Mouse (Mus musculus) heart, postnatal 4 days (tissue): Measurements from ENCODE around the gene Fgfr2. TPM values are rescaled to one million over a fixed set of nuclear protein-coding genes. Genes with fewer than 3 reads are reported as not detected.

Source experiments
- DNase-seq: peaks from one replicate; pipeline ENCODE4 v3.0.0; 2021
- total RNA-seq, 2 experiments: library from RNA; stranded (reverse); gene quantifications; 2 replicates each; pipeline ENCODE4 v1.2.3; 2021

Fgfr2 gene
- total RNA-seq, 2 experiments from 2014 or later: 10.2 to 10.6 TPM

DNA sequence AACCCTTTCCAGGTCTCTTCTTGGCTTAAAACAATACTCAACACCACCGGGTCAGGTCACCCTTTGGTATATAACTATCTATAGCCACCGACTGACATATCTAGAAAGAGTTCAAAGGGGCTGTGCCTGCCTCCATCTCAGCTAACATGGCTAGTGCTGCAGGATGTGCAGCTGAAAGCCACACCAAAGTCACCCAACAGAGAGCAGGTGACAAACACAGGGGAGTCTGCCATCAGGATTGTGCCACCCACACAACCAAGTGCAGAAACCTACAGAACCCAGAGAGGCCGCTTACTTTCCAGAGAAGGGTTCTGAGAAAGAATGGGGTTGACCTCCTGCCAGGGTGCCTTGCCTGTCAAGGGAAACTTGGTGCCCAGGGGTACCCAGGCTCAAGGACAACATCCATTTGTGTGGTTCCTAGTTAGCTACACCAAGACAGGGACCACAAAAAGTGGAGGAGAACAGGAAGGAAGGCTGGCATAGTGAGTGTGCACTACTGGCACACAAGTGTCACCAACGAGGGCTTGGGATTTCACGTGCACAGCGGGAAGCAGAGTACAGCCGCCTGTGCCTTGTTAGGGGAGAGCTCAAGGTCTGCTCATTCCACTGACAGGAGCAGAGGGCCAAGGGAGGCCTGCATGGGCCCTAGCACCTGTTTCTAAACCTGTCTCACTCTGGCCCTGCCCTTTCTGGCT, 350.0 kb downstream of the Fgfr2 start:
- DNase-seq: no peak

DNA sequence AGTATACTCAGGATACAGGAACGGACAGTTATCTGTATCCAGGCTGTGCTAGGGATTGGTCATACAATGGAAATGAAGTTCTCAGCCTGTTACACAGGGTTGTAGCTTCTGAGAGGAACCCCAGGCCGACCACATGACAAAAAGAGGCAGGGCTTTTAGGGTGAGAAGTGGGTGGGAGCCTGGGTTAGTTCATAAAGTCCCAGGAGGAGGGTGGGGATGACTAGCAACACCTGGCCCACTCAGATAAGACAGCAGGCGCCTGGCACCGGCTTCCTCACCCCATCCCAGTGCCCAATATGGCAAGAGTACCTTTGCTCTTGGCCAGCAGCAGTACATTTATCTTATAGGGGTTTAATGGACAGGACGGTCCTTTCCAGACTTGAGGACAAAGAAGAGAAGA, 350.7 kb downstream of the Fgfr2 start:
- DNase-seq: no peak

DNA sequence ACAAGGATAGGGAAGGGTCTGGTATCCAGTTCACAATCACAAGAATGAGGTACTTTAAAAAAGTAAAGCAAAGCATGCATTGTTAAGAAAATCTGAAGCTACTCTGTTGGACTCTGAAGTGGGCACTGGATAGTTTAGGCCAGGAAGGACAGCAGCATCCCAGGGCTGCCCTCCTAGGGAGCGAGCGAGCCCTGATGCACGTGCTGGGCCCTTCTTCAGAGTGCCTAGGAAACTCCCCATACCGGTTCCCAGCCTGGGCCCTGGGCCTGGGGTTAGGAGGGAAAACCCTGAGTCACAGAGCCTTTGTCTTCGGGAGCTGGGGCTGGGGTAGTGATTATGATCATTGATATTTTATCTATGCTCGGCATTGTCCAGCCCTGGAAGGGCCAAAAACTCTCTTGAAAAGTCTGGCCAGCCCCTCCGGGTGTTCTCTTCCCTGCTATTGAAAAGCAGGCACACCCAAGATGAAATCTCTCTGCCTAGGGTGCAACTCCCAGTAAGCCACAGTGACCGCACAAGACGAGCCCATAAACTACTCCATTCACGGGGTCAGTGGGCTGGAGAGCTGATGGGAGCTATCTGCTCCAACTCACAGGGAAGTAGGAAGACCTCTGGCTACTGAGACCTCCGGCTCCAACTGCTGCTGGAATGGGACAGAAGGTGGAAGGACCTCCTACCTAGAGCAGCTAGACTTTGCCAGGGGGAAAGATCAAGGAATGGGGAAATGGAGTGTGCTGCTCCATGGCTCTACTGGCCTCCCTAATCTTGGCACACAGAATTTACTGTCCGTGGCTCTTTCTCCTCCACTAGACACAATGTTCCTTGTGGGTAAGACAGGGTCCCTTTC, 354.4 kb downstream of the Fgfr2 start:
- no peak for DNase-seq

DNA sequence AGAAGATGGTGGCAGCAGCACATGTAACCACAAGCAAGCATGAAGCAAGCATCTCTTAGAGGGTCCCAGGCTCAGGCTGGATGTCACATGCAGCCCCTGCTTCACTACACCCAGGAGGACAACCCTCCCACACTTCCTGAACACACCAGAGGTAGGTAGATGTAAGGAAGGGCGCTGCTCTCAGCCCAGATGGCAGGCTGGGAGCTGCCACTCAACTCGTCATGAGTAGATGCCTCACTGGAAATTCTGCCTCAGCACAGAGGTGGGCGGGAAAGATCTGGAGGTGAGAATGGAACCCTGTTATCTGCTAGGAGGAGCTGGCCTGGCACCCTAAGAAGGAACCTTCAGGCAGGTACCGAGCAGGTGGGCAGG, 355.2 kb downstream of the Fgfr2 start:
- DNase-seq: no peak

DNA sequence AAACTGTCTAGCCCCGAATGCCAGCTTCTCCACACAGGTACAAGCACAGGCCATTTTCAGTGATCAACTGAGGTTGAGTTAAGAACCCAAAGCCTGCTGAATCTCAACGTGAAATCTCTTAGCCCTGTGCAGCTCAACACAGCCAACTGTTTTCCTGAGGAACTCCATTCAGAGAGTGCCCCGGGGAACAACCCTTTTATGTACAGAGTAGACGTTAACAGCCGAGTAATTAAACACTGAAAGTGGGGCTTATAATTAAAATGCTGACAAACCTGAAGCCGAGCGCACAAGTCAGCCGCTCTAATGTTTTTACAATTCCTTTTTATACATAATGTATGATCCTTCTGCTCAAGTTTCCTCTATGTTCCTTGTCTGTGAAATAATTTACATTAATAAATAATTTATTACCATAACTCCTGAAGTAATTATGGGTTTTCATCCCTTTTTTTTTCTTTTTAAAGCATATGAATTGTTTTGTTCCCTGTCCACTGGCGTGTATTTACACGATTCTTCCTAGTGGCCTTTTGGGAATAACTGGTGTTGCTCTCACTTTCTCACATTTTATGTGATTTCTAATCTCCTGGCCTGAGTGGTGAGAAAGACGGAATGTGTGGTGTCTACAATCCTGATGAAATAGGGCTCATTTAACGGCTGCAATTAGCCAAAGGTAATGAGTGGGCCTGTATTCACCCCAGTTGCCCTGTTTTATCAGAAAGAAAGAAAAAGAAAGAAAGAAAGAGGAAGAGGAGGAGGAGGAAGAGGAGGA, 355.7 kb downstream of the Fgfr2 start:
- no peak for DNase-seq

DNA sequence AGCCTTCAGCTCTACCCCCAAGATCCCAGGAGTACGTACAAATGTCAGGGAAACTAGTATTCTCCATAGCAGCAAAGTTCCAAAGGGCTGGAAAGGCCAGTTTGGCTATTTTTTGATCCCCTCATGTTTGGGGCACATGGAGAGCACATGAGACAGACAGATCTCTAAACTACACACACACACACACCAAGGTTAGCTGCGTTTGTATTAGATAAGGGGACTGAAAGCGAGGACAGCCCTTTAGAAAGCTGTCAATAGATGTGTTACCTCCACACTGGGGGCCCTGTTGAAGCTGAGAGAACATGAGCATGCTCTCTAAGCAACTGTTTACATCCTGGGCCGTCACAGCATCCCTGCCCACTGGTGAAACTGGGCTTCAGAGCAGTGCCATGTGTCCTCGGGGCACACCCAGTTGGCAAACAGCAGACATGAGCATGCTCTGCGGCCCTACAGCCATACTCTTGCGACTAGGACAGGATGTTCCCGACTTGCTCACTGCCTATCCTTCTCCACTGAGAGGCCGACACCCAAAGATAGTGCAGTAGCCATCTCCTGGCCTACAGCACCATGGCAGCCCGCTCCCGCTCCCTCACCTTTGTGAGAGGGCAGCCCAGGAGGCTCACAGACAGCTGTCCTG, 356.8 kb downstream of the Fgfr2 start:
- DNase-seq: no peak

DNA sequence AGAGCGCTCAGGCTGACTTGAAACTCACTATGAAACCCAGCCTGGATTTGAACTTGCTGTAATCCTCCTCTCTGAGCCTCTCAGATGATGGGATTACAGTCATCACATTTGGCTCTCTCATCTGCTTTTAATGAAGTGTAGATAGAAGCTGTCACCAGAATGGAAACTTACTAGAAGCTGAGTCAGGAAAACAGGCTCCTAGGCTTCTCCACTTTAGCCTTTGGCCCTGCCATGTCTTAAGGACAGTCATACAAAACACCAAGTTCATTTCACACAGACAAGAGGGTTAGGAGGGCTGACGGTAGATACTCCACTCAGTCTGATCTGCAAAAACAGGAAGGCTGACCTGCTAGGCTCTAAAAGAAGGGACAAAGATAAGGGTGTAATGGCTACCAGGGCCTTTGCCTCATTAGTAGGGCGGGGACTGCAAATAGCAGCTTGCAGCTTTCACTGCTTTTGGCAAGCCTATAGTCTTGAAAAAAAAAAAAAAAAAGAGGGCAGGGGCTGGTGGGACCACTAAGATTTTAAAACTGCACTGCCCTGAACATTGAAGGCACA, 357.4 kb downstream of the Fgfr2 start:
- DNase-seq: no peak

DNA sequence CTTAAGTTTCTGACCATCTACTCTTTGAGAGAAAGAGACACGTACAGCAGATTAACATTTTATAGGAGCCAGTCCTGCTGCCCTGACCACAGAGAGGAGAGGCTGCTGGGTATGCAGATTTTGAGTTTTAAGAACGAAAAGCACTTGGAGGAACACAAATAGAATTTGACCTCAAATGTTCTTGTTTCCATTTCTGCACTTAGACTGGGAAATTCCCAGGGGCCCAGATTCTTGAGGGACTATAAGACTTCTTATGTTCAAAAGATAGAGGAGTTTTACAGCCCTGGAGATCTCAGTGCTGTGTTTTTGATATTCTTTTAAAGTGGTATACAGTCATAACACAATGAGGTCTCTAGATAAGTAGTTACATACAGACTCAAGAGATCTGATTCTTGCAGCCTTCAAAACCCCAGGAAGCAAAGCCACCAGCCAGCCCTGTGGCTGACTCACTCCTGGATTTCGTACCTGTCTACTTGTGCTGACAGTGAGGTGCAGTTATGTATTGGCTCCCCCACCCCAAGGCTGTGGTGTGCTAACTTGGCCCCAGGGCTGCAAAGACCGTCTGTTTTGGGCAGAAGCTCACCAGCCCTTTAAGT, 358.2 kb downstream of the Fgfr2 start:
- DNase-seq: no peak

DNA sequence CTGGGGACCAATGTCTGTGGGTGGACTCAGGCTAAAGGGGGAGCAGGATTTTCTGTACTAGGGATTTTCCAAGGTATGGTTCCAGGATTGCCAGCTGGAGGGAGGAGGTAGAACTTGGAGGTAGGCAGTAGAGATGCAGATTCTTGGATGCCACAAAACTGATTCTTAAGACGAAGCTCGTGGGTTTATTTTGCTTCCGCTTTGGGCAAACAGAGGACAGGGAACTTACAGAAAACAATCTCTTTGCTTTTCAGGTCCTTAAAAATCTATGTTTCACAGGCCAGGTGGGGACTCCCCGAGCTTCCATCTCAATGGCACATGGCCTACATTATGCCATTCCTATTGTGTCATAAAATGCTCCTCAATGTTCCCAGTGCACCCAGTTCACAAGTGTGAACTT, 358.8 kb downstream of the Fgfr2 start:
- DNase-seq: no peak

DNA sequence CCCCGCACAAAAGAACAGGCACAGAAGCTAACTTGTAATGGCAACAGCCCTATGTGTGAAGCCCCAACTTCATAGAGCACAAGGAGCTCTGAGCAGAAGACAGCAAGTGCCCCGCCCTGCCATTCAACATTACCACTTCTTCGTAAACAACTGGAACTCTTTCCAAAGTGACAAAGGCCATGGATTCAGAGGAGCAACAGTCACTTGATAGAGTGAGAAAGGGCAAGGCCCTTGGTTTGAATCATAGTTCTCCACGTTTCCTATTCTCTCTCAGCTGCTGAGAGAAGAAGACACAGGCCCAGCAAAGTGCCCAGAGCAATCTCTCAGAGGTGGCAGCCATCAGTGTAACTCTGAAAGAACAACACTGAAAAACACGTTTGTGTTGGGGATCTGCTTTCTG, 359.2 kb downstream of the Fgfr2 start:
- DNase-seq: no peak

DNA sequence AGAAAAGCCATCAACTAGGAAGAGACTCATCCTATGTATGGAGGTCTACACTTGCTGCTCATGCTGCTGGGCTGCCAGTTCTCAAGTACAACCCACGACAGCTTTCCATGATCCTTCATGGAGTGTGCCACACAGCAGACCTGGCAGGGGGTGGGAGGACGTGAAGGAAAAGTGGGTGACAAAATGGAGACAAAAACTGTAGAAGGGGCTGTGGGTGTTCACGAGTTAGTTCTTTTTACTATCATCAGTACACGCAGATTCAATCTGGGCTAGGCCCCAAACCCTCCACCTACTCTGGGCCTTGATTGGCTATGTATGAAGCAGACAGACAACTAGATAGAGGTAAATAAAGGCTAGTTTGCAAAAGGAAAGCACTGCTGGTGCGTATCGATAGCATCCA, 359.8 kb downstream of the Fgfr2 start:
- DNase-seq: no peak

DNA sequence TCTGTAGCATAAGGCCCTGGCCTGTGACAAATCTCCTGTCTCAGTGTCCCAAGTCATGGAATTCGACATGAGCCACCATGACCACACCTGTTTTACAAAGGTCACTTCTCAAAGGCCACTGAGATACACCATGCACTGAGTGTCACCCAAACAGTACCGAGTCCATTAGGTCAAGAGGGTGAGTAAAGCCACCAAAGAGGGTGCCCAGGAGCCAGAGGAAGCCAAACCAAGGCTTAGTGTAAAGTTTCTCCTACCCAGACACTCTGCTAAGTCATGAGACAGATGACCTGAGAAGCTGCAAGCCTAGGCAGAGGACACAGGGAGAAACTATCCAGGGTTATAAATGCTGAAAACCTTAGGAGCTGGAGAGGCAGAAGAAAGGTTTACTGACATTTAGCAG, 361.7 kb downstream of the Fgfr2 start:
- no peak for DNase-seq

DNA sequence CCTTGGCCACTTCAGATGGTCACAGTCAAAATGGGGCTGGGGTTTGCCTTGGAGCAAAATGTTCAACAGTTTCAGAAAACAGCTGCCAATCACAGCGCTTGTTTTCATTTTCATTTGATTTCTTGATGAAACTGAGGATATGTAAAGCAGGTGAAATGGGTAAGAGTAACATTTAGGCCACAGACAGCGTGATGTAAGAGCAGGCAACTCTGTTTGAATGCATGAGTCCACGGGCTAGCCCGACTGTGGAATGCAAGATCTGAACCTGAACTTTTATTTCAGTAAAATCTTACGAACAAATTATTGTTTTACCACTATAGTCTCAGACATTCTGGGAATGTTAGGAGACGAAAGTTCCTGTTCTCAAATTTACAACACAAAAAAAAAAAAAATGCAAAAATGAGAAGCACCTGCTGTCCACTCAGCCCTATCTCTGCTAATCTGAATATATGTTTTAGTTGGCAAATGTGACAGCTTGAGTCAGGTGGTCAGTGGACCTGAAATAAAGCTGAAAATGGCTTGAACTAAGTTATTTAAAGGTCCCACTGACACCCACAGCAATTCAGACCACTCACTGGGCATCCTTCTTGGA, 362.5 kb downstream of the Fgfr2 start:
- no peak for DNase-seq

DNA sequence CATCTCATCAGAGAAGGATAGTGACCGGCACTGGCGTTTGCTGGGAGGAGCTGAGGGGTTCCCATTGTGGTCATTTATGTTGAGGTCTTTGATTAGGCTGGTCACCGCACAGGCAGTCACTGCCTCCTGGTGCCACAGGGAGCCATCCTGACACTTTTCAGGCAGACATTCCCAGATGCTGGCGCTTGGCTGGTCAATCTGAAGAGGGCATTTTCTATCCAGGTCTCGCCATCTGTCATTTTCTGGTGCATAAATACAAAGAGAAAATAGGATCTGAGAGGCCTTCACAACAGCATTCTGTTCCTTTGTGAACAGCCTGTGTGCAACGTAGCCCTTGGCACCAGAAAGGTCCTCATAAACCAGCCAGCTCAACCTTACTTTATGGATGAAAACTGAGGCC, 363.2 kb downstream of the Fgfr2 start:
- DNase-seq: no peak

DNA sequence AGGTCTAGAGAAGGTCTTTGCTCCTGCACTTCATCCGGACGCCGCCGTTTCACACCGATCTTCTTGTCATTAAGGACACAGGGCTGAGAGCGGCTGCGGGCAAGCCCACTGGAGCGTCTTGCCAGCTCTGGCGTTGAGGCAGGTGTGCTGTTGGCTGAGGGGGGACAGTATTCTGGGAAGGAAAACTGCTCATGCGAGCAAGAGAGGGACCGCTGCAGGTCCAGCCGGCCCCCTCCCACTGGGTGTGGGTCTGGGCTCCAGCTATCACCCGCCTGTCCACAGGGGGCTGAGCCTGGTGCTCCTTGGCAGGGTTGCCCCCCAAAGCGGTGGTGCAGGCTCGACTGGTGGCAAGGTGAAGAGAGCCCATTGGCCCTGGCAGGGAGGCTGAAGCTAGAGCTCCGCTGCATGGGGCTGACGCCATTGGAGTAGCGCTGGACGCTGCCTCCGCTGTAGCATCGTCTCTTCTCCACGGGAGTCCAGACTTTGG, 363.7 kb downstream of the Fgfr2 start:
- DNase-seq: no peak

DNA sequence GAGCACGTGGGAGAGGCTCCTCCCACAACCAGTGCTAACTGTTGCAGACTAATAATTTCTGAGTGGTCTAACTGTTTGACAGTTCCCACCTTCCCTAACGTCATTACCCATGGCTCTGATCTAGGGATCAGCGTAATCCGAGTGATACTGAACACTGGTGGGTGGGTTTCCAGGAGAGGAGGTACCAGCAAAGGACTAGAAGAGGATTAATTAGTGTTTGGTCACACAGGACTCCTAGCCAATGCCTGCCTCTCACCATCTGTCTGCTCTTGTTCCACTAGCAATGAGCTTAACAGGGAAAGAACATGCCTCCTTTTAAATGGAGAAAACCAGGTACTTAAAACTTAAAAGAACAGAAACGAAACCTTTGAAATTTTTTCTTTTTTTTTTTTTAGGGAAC, 364.3 kb downstream of the Fgfr2 start:
- no peak for DNase-seq

DNA sequence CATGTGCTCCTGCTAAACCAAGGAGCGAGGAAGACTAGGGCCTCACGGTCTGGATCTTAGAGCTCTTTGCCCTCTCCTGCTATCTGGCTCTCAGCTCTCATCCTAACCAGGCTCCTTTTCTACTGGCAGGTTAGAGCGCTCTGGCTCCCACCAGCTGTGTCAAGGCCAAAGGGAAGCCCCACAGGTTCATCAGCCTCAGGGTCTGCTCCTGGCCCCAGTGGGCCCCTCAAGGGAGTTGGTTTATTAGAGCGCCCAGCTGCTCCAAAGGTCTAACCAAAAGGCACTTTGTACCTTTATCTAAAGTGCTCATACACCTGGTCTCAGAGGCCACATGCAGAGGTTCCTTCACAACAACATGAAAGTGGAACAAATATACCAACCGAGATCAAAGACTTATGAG, 366.8 kb downstream of the Fgfr2 start:
- DNase-seq: no peak

DNA sequence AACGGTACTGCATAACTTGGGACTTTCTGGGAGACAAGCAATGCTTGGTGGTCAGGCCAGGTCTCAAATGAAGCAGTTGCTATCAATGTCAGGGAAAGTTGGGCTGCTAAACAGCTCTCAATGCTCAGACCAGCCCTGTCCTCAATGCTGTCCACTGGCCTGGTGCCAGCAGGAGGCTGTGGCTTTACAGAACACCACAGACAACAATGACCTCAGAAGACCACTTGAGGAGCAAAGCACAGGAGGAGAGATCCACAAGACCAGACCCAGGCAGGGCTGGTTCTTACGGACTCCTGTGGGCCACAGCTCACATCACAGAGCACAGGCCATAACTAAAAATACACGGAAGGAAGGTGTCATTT, 368.8 kb downstream of the Fgfr2 start:
- DNase-seq: peak; percentile 76

DNA sequence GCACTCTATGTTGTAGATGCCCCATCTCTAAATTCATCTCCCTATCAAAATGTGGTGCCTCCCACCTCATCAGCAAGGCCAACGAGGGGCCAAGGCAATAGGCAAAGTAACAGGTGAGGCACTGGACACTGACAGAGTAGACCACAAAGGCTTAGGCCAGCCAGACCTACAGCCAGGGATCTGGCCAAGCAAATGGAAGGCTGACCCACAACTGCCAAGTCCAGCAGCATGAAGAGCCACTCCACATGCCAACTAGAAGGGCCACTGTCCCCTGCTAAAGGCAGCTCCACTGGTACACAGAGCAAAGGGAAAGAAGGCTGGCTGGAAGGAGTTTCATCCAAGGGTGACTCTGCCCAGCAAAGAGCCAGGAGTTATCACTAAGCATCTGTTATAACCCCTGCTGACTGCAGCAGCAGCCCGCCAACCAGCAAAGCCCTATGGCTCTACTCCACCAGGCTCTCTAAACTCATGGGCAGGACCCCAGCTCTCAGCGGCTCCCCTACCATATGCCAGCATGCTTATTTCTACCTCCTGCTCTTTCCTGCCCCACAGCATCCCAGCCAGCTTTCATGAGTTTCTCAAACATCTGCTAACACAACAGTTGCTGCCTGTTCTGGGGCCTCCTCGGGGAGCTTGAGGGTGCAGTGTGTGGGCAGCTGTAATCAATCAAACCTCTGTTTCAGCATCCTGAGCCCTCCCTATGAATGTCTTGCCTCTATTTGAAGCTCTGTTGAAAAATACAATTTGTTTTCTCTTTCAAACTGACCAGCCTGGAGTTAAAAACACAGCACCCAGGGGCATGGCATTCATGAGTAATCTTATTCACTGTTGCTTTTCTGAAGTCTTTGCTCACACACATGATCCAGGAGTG, 369.4 kb downstream of the Fgfr2 start:
- no peak for DNase-seq

DNA sequence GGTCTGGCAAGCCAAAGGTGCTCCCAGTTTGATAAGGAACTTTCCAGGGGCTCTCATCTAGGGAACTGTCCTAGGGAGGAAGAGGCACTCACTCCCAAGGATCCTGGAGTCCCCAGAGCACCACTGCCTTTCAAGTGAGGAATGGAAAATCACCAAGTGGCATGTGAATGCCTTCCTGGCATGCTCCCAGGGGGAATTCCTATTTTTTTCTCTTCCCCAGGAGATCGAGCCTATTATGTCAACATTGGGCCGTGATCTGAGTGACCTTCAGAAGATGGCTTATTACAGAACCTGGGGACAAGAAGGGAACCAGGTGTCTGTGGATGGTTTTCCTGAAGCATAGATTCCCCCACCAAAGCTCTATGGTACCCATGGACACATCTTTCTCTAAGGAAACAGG, 371.4 kb downstream of the Fgfr2 start:
- no peak for DNase-seq

DNA sequence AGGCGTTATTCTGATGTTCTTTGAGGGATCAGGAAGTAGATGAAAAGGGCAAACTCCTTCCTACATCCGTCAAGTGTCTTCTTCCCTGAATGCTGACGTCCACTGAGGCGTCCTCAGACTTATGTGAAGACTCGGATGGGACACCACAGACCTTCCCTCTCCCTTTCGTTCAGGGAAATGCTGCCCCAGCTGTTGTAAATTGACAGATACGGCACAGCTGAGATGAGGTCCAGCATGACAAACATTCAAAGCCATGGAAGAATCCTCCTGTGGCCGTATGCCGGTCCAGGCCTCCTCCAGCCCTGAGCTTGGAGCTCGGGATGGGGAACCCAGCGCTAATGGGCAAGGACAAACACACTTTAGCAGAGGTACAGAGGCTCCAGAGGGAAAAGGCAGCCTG, 373.6 kb downstream of the Fgfr2 start:
- DNase-seq: no peak
